Mouse (Mus musculus) midbrain, embryonic 15.5 days (tissue): Measurements from ENCODE around the gene Rasgrp2. TPM values are rescaled to one million over a fixed set of nuclear protein-coding genes. Genes with fewer than 3 reads are reported as not detected.
A peak's percentile ranks its signal among the peaks of the same experiment; 100 is the strongest.

Source experiments
- ATAC-seq: fragments of 200-750 bp; cut with Nextera tagmentation; replicated peaks from 2 replicates; pipeline ENCODE4 v1.8.0; 2017; ENCODE audit warnings: moderate TSS enrichment
- H3K27ac ChIP-seq: fragments of 300-500 bp; sonication (generic); 2 replicates; pipeline ENCODE4 v1.5.1; 2015; ENCODE audit warnings: mild to moderate bottlenecking, inconsistent platforms
- H3K27me3 ChIP-seq: fragments of 300-500 bp; sonication (generic); replicated peaks from 2 replicates; pipeline ENCODE4 v1.6.1; 2015; ENCODE audit warnings: inconsistent platforms
- H3K36me3 ChIP-seq: fragments of 300-500 bp; sonication (generic); replicated peaks from 2 replicates; pipeline ENCODE4 v1.6.1; 2015; ENCODE audit warnings: inconsistent platforms
- H3K4me1 ChIP-seq: fragments of 300-500 bp; sonication (generic); 2 replicates; pipeline ENCODE4 v1.6.1; 2015; ENCODE audit warnings: inconsistent platforms
- H3K4me2 ChIP-seq: fragments of 300-500 bp; sonication (generic); 2 replicates; pipeline ENCODE4 v1.6.1; 2015; ENCODE audit warnings: inconsistent platforms, mild to moderate bottlenecking, moderate library complexity
- H3K4me3 ChIP-seq: fragments of 300-500 bp; sonication (generic); 2 replicates; pipeline ENCODE4 v1.5.1; 2015; ENCODE audit warnings: mild to moderate bottlenecking, inconsistent platforms
- H3K9ac ChIP-seq: fragments of 300-500 bp; sonication (generic); 2 replicates; pipeline ENCODE4 v1.6.1; 2015; ENCODE audit warnings: mild to moderate bottlenecking, inconsistent platforms
- H3K9me3 ChIP-seq: fragments of 300-500 bp; sonication (generic); 2 replicates; pipeline ENCODE4 v1.6.1; 2016; ENCODE audit warnings: inconsistent platforms
- WGBS: fragments of 180-500 bp; shearing (Covaris S2); methylation state at CpG from one replicate; pipeline ENCODE4 v1.1.7; 2015; ENCODE audit warnings: mixed read lengths; 5-methylcytosine and 5-hydroxymethylcytosine counted together
- polyA plus RNA-seq: library from polyadenylated mRNA; unstranded; fragments of >200 nt; fragmentation: Nextera tagmentation; extraction: Ambion mirVana; gene quantifications from 2 replicates; pipeline ENCODE4 v1.2.1, GENCODE M21; 2015

The Rasgrp2 gene
- polyA plus RNA-seq, 1 experiment from 2014 or later, result 73.1 TPM

- 4% methylated on average over 29 of the region's 29 CpGs for WGBS
- peak overlapping the region; percentile 97 for H3K4me2 ChIP-seq
- H3K9ac ChIP-seq, result peak overlapping the region; percentile 68
- ATAC-seq, result 0 out of 2 replicates have a peak, but pooled peaks have one; percentile 25
- 0 out of 2 replicates have a peak, but pooled peaks cover 3% of the 10 kb centered on the region for H3K27me3 ChIP-seq
- no peaks in the 10 kb centered on the region for H3K36me3 ChIP-seq
- no peak overlapping the region for H3K27ac ChIP-seq
- peak overlapping the region; percentile 56 for H3K4me3 ChIP-seq
- peaks cover 34% of the 10 kb centered on the region for H3K4me1 ChIP-seq
- H3K9me3 ChIP-seq, result no peaks in the 10 kb centered on the region
These were observed 1.3 kb downstream of the Rasgrp2 start for GRCm38 (mm10) chr19:6400096-6401086.

GRCm38 (mm10) chr19:6401131-6401815 lies 2.1 kb downstream of the Rasgrp2 start:
- Histone ChIP-seq H3K4me1 (peaks cover 34% of the 10 kb centered on the region), H3K4me2 (peak overlapping the region; percentile 97), H3K9ac (peak overlapping the region; percentile 32), H3K27me3 (0 out of 2 replicates have a peak, but pooled peaks cover 3% of the 10 kb centered on the region), H3K4me3 (peak overlapping the region; percentile 56), H3K9me3 (no peaks in the 10 kb centered on the region), H3K27ac (no peak overlapping the region), H3K36me3 (no peaks in the 10 kb centered on the region)
- WGBS, result 1% methylated on average over 32 of the region's 32 CpGs
- ATAC-seq, result 0 out of 2 replicates have a peak, but pooled peaks have one; percentile 12

DNA sequence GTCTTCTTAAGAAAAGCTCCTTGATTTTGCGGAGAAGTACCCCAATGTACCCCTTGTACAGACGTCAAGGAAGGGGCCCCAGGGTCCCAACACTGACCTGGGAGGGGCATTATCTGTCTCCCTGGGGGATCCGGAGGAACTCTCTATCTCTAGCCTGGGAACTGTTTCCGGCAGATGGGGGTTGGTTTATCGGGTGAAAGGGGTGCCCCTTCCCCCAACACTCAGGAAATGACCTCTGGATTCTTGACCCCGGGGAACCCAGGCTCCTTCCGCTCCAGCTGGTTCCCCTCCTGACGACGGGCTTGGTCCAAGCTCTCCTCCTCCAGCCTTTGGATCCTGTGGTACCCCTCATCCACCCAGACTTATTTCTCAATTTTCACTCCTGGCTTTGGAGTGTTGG lies 2.8 kb downstream of the Rasgrp2 start:
- WGBS, result 19% methylated on average over 9 of the region's 9 CpGs
- no peak for ATAC-seq

DNA sequence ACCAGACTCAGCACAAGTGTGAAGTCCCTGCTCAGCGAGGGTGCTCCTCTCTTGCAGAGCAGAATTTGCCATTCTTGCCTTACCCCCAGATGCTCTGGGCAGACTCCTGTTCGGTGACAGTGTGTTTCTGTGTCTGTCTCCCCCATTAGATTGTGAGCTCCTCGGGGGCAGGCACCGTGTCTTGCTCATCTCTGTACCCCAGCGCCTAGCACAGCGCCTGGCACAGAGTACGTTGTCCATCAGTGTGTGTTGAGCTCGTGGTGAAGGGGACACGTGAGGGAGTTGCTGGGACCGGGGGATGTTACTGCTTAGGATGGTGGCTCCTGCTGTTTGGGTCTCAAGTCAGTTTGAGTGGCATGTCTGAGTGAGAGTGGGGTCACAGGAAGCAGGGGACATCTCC lies 4.7 kb downstream of the Rasgrp2 start:
- H3K9me3 ChIP-seq, result no peaks in the 10 kb centered on the region
- no peak for ATAC-seq
- no peak overlapping the region for H3K9ac ChIP-seq
- H3K4me1 ChIP-seq, result peaks cover 28% of the 10 kb centered on the region
- no peak overlapping the region for H3K4me2 ChIP-seq
- 0 out of 2 replicates have a peak, but pooled peaks cover 3% of the 10 kb centered on the region for H3K27me3 ChIP-seq
- no peak overlapping the region for H3K4me3 ChIP-seq
- WGBS, result 87% methylated on average over 10 of the region's 10 CpGs
- no peak overlapping the region for H3K27ac ChIP-seq
- no peaks in the 10 kb centered on the region for H3K36me3 ChIP-seq

More for the DNA sequence above, 2.8 kb downstream of the Rasgrp2 start:
- no peak overlapping the region for H3K27ac ChIP-seq
- H3K4me2 ChIP-seq, result peak overlapping the region; percentile 97
- 0 out of 2 replicates have a peak, but pooled peaks cover 3% of the 10 kb centered on the region for H3K27me3 ChIP-seq
- peaks cover 34% of the 10 kb centered on the region for H3K4me1 ChIP-seq
- H3K4me3 ChIP-seq, result peak overlapping the region; percentile 56
- peak overlapping the region; percentile 32; the same call in 1 of the 2 replicates for H3K9ac ChIP-seq
- no peaks in the 10 kb centered on the region for H3K9me3 ChIP-seq
- H3K36me3 ChIP-seq, result no peaks in the 10 kb centered on the region

DNA sequence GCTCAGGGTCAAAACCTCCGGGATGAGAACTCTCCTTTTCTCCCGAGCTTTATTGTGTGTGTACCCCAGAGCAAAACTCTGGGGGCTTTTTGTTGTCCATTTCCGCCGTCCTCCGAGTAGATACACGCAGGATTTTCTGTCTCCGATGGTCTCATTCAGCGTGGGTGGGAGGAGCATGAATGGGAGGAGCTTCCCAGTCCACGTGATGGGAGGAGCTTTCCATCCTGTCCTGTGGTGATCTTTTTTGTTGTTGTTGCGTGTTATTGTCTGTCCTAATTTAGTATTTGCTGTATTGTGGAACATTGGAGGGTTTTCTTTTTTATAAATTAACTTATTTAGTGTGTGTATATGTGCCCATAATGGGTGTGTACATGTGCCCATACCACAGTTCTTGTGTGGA lies 6.3 kb downstream of the Rasgrp2 start:
- Histone ChIP-seq H3K4me1 (peaks cover 17% of the 10 kb centered on the region), H3K4me2 (no peak overlapping the region), H3K27me3 (0 out of 2 replicates have a peak, but pooled peaks cover 3% of the 10 kb centered on the region), H3K9me3 (no peaks in the 10 kb centered on the region), H3K4me3 (no peak overlapping the region), H3K9ac (no peak overlapping the region), H3K36me3 (no peaks in the 10 kb centered on the region), H3K27ac (no peak overlapping the region)
- ATAC-seq, result no peak
- WGBS, result 58% methylated on average over 10 of the region's 10 CpGs

DNA sequence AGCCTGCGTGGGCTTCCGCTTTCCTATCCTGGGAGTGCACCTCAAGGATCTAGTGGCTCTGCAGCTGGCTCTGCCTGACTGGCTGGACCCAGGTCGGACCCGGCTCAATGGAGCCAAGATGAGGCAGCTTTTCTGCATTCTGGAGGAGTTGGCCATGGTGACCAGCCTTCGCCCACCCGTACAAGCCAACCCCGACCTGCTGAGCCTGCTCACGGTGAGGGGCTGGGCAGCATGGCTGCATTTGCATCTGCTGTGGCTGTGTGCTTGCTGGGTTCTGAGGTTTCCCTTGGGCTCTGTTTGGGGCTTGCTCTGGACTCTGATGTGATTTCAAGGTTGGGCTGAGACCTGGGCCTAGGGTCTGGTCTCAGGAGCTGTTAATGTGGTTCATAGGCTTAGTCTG lies 8.0 kb downstream of the Rasgrp2 start:
- H3K9ac ChIP-seq, result no peak overlapping the region
- ATAC-seq, result no peak
- H3K4me3 ChIP-seq, result no peak overlapping the region
- 77% methylated on average over 8 of the region's 8 CpGs for WGBS
- H3K27me3 ChIP-seq, result 0 out of 2 replicates have a peak, but pooled peaks cover 3% of the 10 kb centered on the region
- H3K9me3 ChIP-seq, result no peaks in the 10 kb centered on the region
- no peak overlapping the region for H3K4me2 ChIP-seq
- peaks cover 3% of the 10 kb centered on the region; the same call in 1 of the 2 replicates for H3K4me1 ChIP-seq
- H3K27ac ChIP-seq, result no peak overlapping the region
- no peaks in the 10 kb centered on the region for H3K36me3 ChIP-seq

DNA sequence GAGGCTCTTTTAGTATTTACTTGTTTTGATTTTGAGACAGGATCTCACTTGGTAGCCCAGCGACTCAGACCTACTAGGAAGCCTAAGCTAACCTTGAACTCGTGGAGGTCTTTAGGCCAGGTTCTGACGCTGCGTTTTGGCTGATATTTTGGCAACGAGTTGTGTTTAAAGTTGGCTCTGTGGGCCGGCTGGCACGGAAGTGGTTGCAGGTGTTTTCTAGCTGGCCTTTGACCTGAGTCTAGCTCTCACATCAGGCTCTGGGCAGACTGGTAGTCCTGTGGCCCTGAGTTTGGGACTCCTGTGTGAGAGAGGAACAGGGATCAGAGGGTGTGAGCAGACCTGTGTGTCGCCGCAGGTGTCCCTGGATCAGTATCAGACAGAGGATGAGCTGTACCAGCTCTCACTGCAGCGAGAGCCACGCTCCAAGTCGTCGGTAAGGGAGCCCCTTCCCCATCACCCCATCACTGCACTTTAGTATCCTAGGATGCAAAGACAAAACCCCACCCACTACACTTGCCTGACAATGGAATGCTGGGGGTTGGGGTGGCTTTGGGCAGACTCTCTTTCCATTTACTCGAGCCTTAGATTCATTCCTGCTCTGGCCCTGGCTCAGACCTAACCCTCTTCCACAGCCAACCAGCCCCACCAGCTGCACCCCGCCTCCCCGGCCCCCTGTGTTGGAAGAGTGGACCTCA lies 8.8 kb downstream of the Rasgrp2 start:
- no peak overlapping the region for H3K9ac ChIP-seq
- no peak overlapping the region for H3K4me3 ChIP-seq
- no peaks in the 10 kb centered on the region for H3K9me3 ChIP-seq
- H3K36me3 ChIP-seq, result no peaks in the 10 kb centered on the region
- 0 out of 2 replicates have a peak, but pooled peaks cover 2% of the 10 kb centered on the region for H3K4me1 ChIP-seq
- no peak overlapping the region for H3K27ac ChIP-seq
- H3K27me3 ChIP-seq, result 0 out of 2 replicates have a peak, but pooled peaks cover 2% of the 10 kb centered on the region
- no peak overlapping the region for H3K4me2 ChIP-seq
- WGBS, result 45% methylated on average over 16 of the region's 16 CpGs
- no peak for ATAC-seq

- H3K9ac ChIP-seq, result no peak overlapping the region
- no peak overlapping the region for H3K27ac ChIP-seq
- H3K27me3 ChIP-seq, result no peaks in the 10 kb centered on the region
- no peak overlapping the region for H3K4me3 ChIP-seq
- no peak overlapping the region for H3K4me2 ChIP-seq
- WGBS, result 81% methylated on average over 8 of the region's 8 CpGs
- H3K4me1 ChIP-seq, result 0 out of 2 replicates have a peak, but pooled peaks cover 2% of the 10 kb centered on the region
- ATAC-seq, result no peak
- H3K9me3 ChIP-seq, result no peaks in the 10 kb centered on the region
- H3K36me3 ChIP-seq, result no peaks in the 10 kb centered on the region
These were observed 9.6 kb downstream of the Rasgrp2 start for GRCm38 (mm10) chr19:6408749-6409148.

DNA sequence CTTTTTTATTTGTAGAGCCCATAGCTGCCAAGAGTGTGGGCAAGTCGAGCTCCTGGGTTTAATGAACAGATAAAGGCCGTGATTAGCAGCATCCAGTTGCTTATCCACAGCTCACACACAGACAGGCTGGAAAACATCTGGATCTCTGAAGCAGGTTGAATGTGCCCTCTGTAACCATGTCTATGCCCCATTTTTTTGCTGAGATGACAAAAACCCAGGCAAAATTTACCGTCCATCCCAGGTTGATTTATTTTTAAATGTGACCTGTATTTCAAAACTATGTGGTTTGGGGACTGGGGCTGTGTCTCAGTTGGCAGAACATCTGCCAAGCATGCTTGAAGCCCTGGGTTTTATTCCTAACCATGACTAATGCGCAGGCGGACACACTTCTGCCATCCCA lies 10.0 kb downstream of the Rasgrp2 start:
- Histone ChIP-seq H3K4me1 (0 out of 2 replicates have a peak, but pooled peaks cover 2% of the 10 kb centered on the region), H3K27me3 (no peaks in the 10 kb centered on the region)
- 77% methylated on average over 5 of the region's 5 CpGs for WGBS

GRCm38 (mm10) chr19:6409936-6410335 lies 10.8 kb downstream of the Rasgrp2 start:
- Histone ChIP-seq H3K27ac (no peak overlapping the region), H3K27me3 (no peaks in the 10 kb centered on the region), H3K4me2 (no peak overlapping the region), H3K4me3 (no peak overlapping the region), H3K36me3 (no peaks in the 10 kb centered on the region), H3K9ac (no peak overlapping the region), H3K9me3 (no peaks in the 10 kb centered on the region), H3K4me1 (peaks cover 3% of the 10 kb centered on the region)
- WGBS, result 88% methylated on average over 5 of the region's 5 CpGs
- no peak for ATAC-seq

More for the DNA sequence above, 10.0 kb downstream of the Rasgrp2 start:
- Histone ChIP-seq H3K4me3 (no peak overlapping the region), H3K9me3 (no peaks in the 10 kb centered on the region), H3K36me3 (no peaks in the 10 kb centered on the region), H3K4me2 (no peak overlapping the region), H3K9ac (no peak overlapping the region), H3K27ac (no peak overlapping the region)
- no peak for ATAC-seq

- no peaks in the 10 kb centered on the region for H3K27me3 ChIP-seq
- H3K4me2 ChIP-seq, result no peak overlapping the region
- no peak for ATAC-seq
- WGBS, result 73% methylated on average over 14 of the region's 14 CpGs
- no peak overlapping the region for H3K9ac ChIP-seq
- no peaks in the 10 kb centered on the region for H3K36me3 ChIP-seq
- H3K27ac ChIP-seq, result no peak overlapping the region
- H3K9me3 ChIP-seq, result no peaks in the 10 kb centered on the region
- H3K4me1 ChIP-seq, result peaks cover 32% of the 10 kb centered on the region
- no peak overlapping the region for H3K4me3 ChIP-seq
These were observed 13.7 kb downstream of the Rasgrp2 start for GRCm38 (mm10) chr19:6412798-6413197.
